Mouse (Mus musculus) intestine, postnatal 0 days (tissue): Measurements from ENCODE around the gene Eif3d. TPM values are rescaled to one million over a fixed set of nuclear protein-coding genes. Genes with fewer than 3 reads are reported as not detected.

Experiments used
- ATAC-seq: fragments of 200-750 bp; cut with Nextera tagmentation; 2 replicates; pipeline ENCODE4 v1.8.0; 2017; ENCODE audit warnings: mild to moderate bottlenecking, moderate TSS enrichment, moderate library complexity
- H3K27ac ChIP-seq: fragments of 300-500 bp; sonication (generic); 2 replicates; pipeline ENCODE4 v1.5.1; 2014; ENCODE audit warnings: mild to moderate bottlenecking, low read depth, low read length, moderate library complexity
- H3K27me3 ChIP-seq: fragments of 300-500 bp; sonication (generic); replicated peaks from 2 replicates; pipeline ENCODE4 v1.6.1; 2014; ENCODE audit warnings: low read length, mixed read lengths; ENCODE audit not compliant: control insufficient read depth, insufficient read depth
- H3K36me3 ChIP-seq: fragments of 300-500 bp; sonication (generic); 2 replicates; pipeline ENCODE4 v1.6.1; 2014; ENCODE audit warnings: mild to moderate bottlenecking, moderate library complexity; ENCODE audit not compliant: control insufficient read depth, insufficient read depth
- H3K4me1 ChIP-seq: fragments of 300-500 bp; sonication (generic); replicated peaks from 2 replicates; pipeline ENCODE4 v1.6.1; 2014; ENCODE audit warnings: antibody characterized with exemption, low read length, mixed read lengths; ENCODE audit not compliant: control insufficient read depth, insufficient read depth
- H3K4me2 ChIP-seq: fragments of 300-500 bp; sonication (generic); replicated peaks from 2 replicates; pipeline ENCODE4 v1.6.1; 2014; ENCODE audit warnings: low read depth, mild to moderate bottlenecking, moderate library complexity
- H3K4me3 ChIP-seq: fragments of 300-500 bp; sonication (generic); 2 replicates; pipeline ENCODE4 v1.5.1; 2014; ENCODE audit warnings: low read depth, low read length
- H3K9ac ChIP-seq: fragments of 300-500 bp; sonication (generic); 2 replicates; pipeline ENCODE4 v1.6.1; 2014; ENCODE audit warnings: mild to moderate bottlenecking, low read depth, low read length
- H3K9me3 ChIP-seq: fragments of 300-500 bp; sonication (generic); 2 replicates; pipeline ENCODE4 v1.6.1; 2016; ENCODE audit warnings: mixed run types; ENCODE audit not compliant: control insufficient read depth
- CTCF ChIP-seq: sonication (generic); IDR thresholded peaks from 2 replicates; pipeline ENCODE4 v1.5.1; 2016; ENCODE audit warnings: low read depth, mild to moderate bottlenecking, control low read depth, antibody characterized with exemption, moderate library complexity
- WGBS: fragments of 180-500 bp; shearing (Covaris S2); extraction: QIAGEN DNeasy Blood & Tissue Kit; methylation state at CpG from one replicate; pipeline ENCODE4 v1.1.7; 2014; 5-methylcytosine and 5-hydroxymethylcytosine counted together
- polyA plus RNA-seq: library from polyadenylated mRNA; unstranded; fragments of >200 nt; fragmentation: Nextera tagmentation; extraction: Ambion mirVana; gene quantifications from 2 replicates; pipeline ENCODE4 v1.2.1, GENCODE M21; 2015

Gene Eif3d
- polyA plus RNA-seq, 1 experiment from 2014 or later = 59.5 TPM

- peak; percentile 85 for ATAC-seq
- Histone ChIP-seq H3K27me3 (peaks cover 21% of the 10 kb centered on the region), H3K4me2 (peak within 1 kb of the TSS; percentile 69), H3K4me3 (peak within 1 kb of the TSS; percentile 35), H3K9me3 (no peaks in the 10 kb centered on the region), H3K9ac (no peak within 1 kb of the TSS), H3K36me3 (peaks cover 33% of the 10 kb centered on the region), H3K4me1 (peaks cover 6% of the 10 kb centered on the region; the same call in 1 of the 2 replicates), H3K27ac (no peak within 1 kb of the TSS)
- WGBS = under 1% methylated on average over 39 of the region's 39 CpGs
- TF ChIP-seq CTCF = peak; percentile 64
Measured at GRCm38 (mm10) chr15:77956404-77956901, 14.2 kb downstream of the Eif3d start, which contains the start of gene Foxred2. Gene Foxred2, minus strand, starts transcription at chr15:77956722.

GRCm38 (mm10) chr15:77955440-77956403, 14.9 kb downstream of the Eif3d start:
- Histone ChIP-seq H3K36me3 (peaks cover 26% of the 10 kb centered on the region), H3K4me2 (peak overlapping the region; percentile 69), H3K9ac (no peak overlapping the region), H3K4me3 (peak overlapping the region; percentile 35), H3K4me1 (peaks cover 6% of the 10 kb centered on the region; the same call in 1 of the 2 replicates), H3K27me3 (peaks cover 21% of the 10 kb centered on the region), H3K27ac (no peak overlapping the region), H3K9me3 (no peaks in the 10 kb centered on the region)
- no peak for ATAC-seq
- TF ChIP-seq CTCF = no peak
- 12% methylated on average over 52 of the region's 52 CpGs for WGBS

- Histone ChIP-seq H3K36me3 (peaks cover 13% of the 10 kb centered on the region), H3K9me3 (no peaks in the 10 kb centered on the region), H3K4me3 (no peak overlapping the region), H3K27ac (no peak overlapping the region), H3K27me3 (peaks cover 21% of the 10 kb centered on the region), H3K9ac (no peak overlapping the region), H3K4me1 (peaks cover 6% of the 10 kb centered on the region; the same call in 1 of the 2 replicates), H3K4me2 (no peak overlapping the region)
- ATAC-seq = no peak
- 86% methylated on average over 2 of the region's 2 CpGs for WGBS
- TF ChIP-seq CTCF = no peak
Measured at GRCm38 (mm10) chr15:77954362-77954761, 16.3 kb downstream of the Eif3d start.

- no peak overlapping the region for H3K27ac ChIP-seq
- no peaks in the 10 kb centered on the region for H3K36me3 ChIP-seq
- peaks cover 6% of the 10 kb centered on the region; the same call in 1 of the 2 replicates for H3K4me1 ChIP-seq
- TF ChIP-seq CTCF = no peak
- no peak overlapping the region for H3K4me2 ChIP-seq
- peaks cover 21% of the 10 kb centered on the region for H3K27me3 ChIP-seq
- no peak overlapping the region for H3K9ac ChIP-seq
- ATAC-seq = no peak
- 87% methylated on average over 3 of the region's 3 CpGs for WGBS
- no peak overlapping the region for H3K4me3 ChIP-seq
- H3K9me3 ChIP-seq = no peaks in the 10 kb centered on the region
Measured at GRCm38 (mm10) chr15:77952921-77953320, 17.7 kb downstream of the Eif3d start.

GRCm38 (mm10) chr15:77949061-77949460, 21.6 kb downstream of the Eif3d start:
- H3K4me2 ChIP-seq = no peak overlapping the region
- H3K9ac ChIP-seq = no peak overlapping the region
- H3K36me3 ChIP-seq = no peaks in the 10 kb centered on the region
- H3K27me3 ChIP-seq = no peaks in the 10 kb centered on the region; the same call in 1 of the 2 replicates
- no peaks in the 10 kb centered on the region for H3K4me1 ChIP-seq
- no peak for TF ChIP-seq CTCF
- ATAC-seq = no peak
- H3K9me3 ChIP-seq = no peaks in the 10 kb centered on the region
- H3K4me3 ChIP-seq = no peak overlapping the region
- 89% methylated on average over 7 of the region's 7 CpGs for WGBS
- no peak overlapping the region for H3K27ac ChIP-seq

- Histone ChIP-seq H3K36me3 (no peaks in the 10 kb centered on the region), H3K4me3 (no peak overlapping the region), H3K4me1 (no peaks in the 10 kb centered on the region), H3K4me2 (no peak overlapping the region), H3K27ac (no peak overlapping the region), H3K9ac (no peak overlapping the region), H3K9me3 (no peaks in the 10 kb centered on the region), H3K27me3 (no peaks in the 10 kb centered on the region)
- ATAC-seq = no peak
- TF ChIP-seq CTCF = no peak
- 90% methylated on average over 4 of the region's 4 CpGs for WGBS
Measured at GRCm38 (mm10) chr15:77945711-77946110, 24.9 kb downstream of the Eif3d start.
